In genomic region chr11:5336269-5336668, GRCm38 (mm10) we compare ENCODE assay signal across 27 mouse cellular contexts.
"Had no signal": no experiment of that assay in that cellular context is flagged by ENCODE, and none has a peak within 500 bp of the region (broad histone marks: within the 10 kb centered on the region; RNA-seq: fewer than 3 reads in every experiment).

No protein-coding gene starts in this region.

- H3K36me3 ChIP-seq: hindbrain, embryonic 12.5 days; liver, embryonic 15.5 days had no signal

- DNase-seq: gastrocnemius, adult 2 months; gastrocnemius, postnatal 10 days; gastrocnemius, postnatal 25 days; heart, adult 2 months; heart, postnatal 10 days; heart, postnatal 4 days; kidney, adult 18-20 months; kidney, adult 8-10 months; kidney, postnatal 14 days; kidney, postnatal 36 days; layer of hippocampus, adult 9-11 months; layer of hippocampus, postnatal 36 days; liver; liver, embryonic 13.5 days had no signal

- ATAC-seq: hindbrain, embryonic 16.5 days; inflammation-experienced regulatory T-cells, adult 6 months; intestine, embryonic 15.5 days; intestine, postnatal 0 days had no signal

- H3K4me3 ChIP-seq: gastrocnemius, adult 2 months; heart, adult 2 months; heart, embryonic 12.5 days; hindbrain, embryonic 10.5 days; hindbrain, embryonic 12.5 days; intestine, embryonic 15.5 days; limb, embryonic 10.5 days; limb, embryonic 12.5 days; liver, embryonic 13.5 days; liver, embryonic 15.5 days had no signal

- H3K4me1 ChIP-seq: heart, embryonic 12.5 days; hindbrain, embryonic 10.5 days; hindbrain, embryonic 12.5 days; intestine, embryonic 15.5 days; limb, embryonic 10.5 days; limb, embryonic 12.5 days; liver, embryonic 13.5 days; liver, embryonic 15.5 days had no signal

- H3K27ac ChIP-seq: gastrocnemius, adult 2 months; heart, adult 2 months; hindbrain, embryonic 10.5 days; hindbrain, embryonic 12.5 days; hindbrain, embryonic 14.5 days; intestine, embryonic 15.5 days; kidney, postnatal 0 days; limb, embryonic 10.5 days; limb, embryonic 12.5 days; liver, embryonic 13.5 days; liver, embryonic 15.5 days had no signal

- H3K9me3 ChIP-seq: heart, embryonic 12.5 days; hindbrain, embryonic 10.5 days; hindbrain, embryonic 12.5 days; intestine, embryonic 15.5 days; limb, embryonic 10.5 days; limb, embryonic 12.5 days; liver, embryonic 13.5 days; liver, embryonic 15.5 days had no signal

- H3K9ac ChIP-seq: heart, embryonic 12.5 days; hindbrain, embryonic 12.5 days; hindbrain, embryonic 14.5 days; intestine, embryonic 15.5 days; limb, embryonic 12.5 days; liver, embryonic 13.5 days; liver, embryonic 15.5 days had no signal

- H3K4me2 ChIP-seq: heart, embryonic 12.5 days; hindbrain, embryonic 12.5 days; hindbrain, embryonic 14.5 days; intestine, embryonic 15.5 days; limb, embryonic 12.5 days; liver, embryonic 11.5 days; liver, embryonic 13.5 days; liver, embryonic 15.5 days had no signal

- H3K27me3 ChIP-seq: heart, embryonic 12.5 days; hindbrain, embryonic 12.5 days; intestine, embryonic 15.5 days; limb, embryonic 12.5 days; liver, embryonic 13.5 days; liver, embryonic 15.5 days had no signal
